Comparison of ENCODE assay signal across 7 mouse cellular contexts in genomic region chrX:50537122-50537784, GRCm38 (mm10).
DNase-seq lines count a peak whose midpoint lies in the region; ATAC-seq and TF ChIP-seq lines count a peak whose summit lies in the region.

No protein-coding gene starts in this region.

- H3K36me3 ChIP-seq in hindbrain, embryonic 14.5 days (replicated peaks; ENCODE audit: control insufficient read depth, insufficient read depth), result no peaks in the 10 kb centered on the region
- no peaks in the 10 kb centered on the region for H3K36me3 ChIP-seq in macrophage (ENCODE audit: inconsistent target)

- WGBS in hindbrain, embryonic 14.5 days, result 52% methylated on average over 19 of the region's 19 CpGs
- WGBS in macrophage (ENCODE audit: missing documents), result 55% methylated on average over 18 of the region's 19 CpGs

- DNase-seq in adrenal gland, adult 18-20 months (ENCODE audit: low spot score in 2 of 2), result peak; percentile 28 to 53
- DNase-seq in cerebellum, adult 9-11 months, result peak; percentile 79
- peak; percentile 50 to 64 for DNase-seq in frontal cortex, adult 2 months (ENCODE audit: extremely low spot score in 1 of 2, low spot score in 1 of 2)
- DNase-seq in hindbrain, embryonic 14.5 days (ENCODE audit: low spot score), result peak; percentile 64
- DNase-seq in left cerebral cortex, adult 2 months (ENCODE audit: extremely low spot score in 1 of 2, low spot score in 2 of 2), result peak; percentile 41 to 71
- DNase-seq in right cerebral cortex, postnatal 10 days (ENCODE audit: low spot score in 2 of 2), result peak; percentile 55 to 87

- no peaks in the 10 kb centered on the region for H3K4me1 ChIP-seq in hindbrain, embryonic 14.5 days (replicated peaks; ENCODE audit: control insufficient read depth, insufficient read depth, low read length)

- no peaks in the 10 kb centered on the region for H3K9me3 ChIP-seq in hindbrain, embryonic 14.5 days (ENCODE audit: control insufficient read depth, low read length)

- peak; percentile 34; the same call in 1 of the 2 replicates for ATAC-seq in hindbrain, embryonic 14.5 days (ENCODE audit: low FRiP score)

- no peak overlapping the region for H3K27ac ChIP-seq in hindbrain, embryonic 14.5 days
- H3K27ac ChIP-seq in left cerebral cortex, adult 2 months, result no peak overlapping the region
- H3K27ac ChIP-seq in macrophage, result no peak overlapping the region

- intact Hi-C loops in left cerebral cortex, adult 2 months (cut with DNase I), result no loop called here

- TF ChIP-seq CTCF in left cerebral cortex, adult 2 months (IDR thresholded peaks at IDR 0.05), result no peak

- no peaks in the 10 kb centered on the region for H3K79me2 ChIP-seq in macrophage (ENCODE audit: inconsistent target)

- peak overlapping the region; percentile 38 for H3K4me2 ChIP-seq in hindbrain, embryonic 14.5 days (replicated peaks)

- peak overlapping the region; percentile 45 for H3K9ac ChIP-seq in hindbrain, embryonic 14.5 days

- peak overlapping the region; percentile 35 for H3K4me3 ChIP-seq in hindbrain, embryonic 14.5 days (replicated peaks; ENCODE audit: low read length)
- H3K4me3 ChIP-seq in left cerebral cortex, adult 2 months, result peak overlapping the region; percentile 36
- H3K4me3 ChIP-seq in macrophage (ENCODE audit: inconsistent target), result peak overlapping the region; percentile 37

- H3K27me3 ChIP-seq in hindbrain, embryonic 14.5 days (ENCODE audit: control insufficient read depth, insufficient read depth, low read length), result no peaks in the 10 kb centered on the region
